Mouse (Mus musculus) megakaryocyte, adult 5-6 weeks (primary cell): ENCODE results near the gene H2afy. TPM values are rescaled to one million over a fixed set of nuclear protein-coding genes. Genes with fewer than 3 reads are reported as not detected.

Source experiments
- ATAC-seq: 2 replicates; pipeline ENCODE4 v1.8.0; 2016; ENCODE audit warnings: mild to moderate bottlenecking, inconsistent platforms; ENCODE audit not compliant: poor library complexity, severe bottlenecking
- total RNA-seq, 2 experiments: library from RNA; stranded (forward) in 1 of 2; stranded (reverse) in 1 of 2; fragments of 153-499, 151-499 nt in 1 of 2; fragments of 221-1000, 200-1000 nt in 1 of 2; gene quantifications; 2 replicates each; pipeline versions ENCODE4 v1.2.3 to v1.2.4; 2015 to 2017

The H2afy gene
- 304 and 326 TPM in 2 replicates for total RNA-seq (2015)
- 669 and 674 TPM in 2 replicates for total RNA-seq (2017)

- no peak for ATAC-seq
Measured at GRCm38 (mm10) chr13:56136200-56136599, at the start of gene H2afy. H2afy (minus strand) TSS chr13:56136361.

DNA sequence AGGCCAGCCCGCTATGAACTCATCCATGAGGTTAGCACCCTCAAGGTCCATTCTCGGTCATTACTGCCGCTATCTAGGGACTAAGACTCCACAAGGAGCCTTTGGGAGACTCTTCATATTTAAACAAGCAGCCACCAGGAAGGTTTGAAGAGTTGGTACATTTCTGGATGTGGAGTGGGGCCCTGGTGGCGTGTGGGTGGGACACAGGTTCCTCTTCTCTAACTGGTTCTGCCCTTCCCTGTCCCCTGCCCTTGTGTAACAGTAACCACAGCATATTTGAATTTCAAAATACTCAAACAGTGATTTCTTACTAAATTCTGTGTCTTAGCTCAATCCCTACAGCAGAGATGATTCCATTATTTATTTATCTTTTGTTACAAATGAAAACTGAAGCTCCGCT is 47.5 kb upstream of the H2afy start:
- peak; percentile 63 for ATAC-seq

- peak; percentile 60 for ATAC-seq
Measured at GRCm38 (mm10) chr13:56181424-56181823, 45.3 kb upstream of the H2afy start.

DNA sequence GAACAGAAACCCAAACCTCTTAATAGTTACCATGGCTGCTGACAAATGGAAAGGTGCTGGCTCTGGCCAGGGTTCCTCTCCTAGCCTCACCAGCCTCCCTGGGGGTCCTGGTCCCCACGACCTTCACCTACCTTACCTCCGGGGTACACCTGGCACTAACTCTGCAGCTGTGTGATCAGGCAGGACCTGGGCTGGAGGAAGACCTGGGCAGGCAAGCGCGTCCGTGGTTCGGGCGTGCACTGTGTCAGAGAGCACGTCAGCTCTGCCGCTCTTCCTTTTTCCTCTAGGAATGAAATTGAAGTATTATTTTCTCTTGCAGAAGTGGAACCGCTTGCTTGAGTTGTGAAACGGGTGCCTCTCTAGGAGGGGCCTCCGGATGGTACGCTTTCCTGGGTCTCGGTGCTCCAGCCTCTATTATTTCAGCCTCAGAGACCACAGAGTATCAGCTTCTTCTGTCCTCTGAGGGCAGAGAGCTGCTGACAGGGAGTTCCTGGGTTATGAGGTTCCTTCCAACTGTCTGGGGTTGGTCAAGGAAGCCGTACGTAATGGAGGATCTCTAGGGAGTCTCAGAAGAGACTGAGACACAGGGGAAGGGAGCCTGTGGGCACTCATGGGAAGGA is 42.4 kb upstream of the H2afy start, which contains the start of gene Tifab:
Tifab (minus strand) TSS at position 470 of the 620 bp plus-strand sequence.
- ATAC-seq: peak; percentile 65

DNA sequence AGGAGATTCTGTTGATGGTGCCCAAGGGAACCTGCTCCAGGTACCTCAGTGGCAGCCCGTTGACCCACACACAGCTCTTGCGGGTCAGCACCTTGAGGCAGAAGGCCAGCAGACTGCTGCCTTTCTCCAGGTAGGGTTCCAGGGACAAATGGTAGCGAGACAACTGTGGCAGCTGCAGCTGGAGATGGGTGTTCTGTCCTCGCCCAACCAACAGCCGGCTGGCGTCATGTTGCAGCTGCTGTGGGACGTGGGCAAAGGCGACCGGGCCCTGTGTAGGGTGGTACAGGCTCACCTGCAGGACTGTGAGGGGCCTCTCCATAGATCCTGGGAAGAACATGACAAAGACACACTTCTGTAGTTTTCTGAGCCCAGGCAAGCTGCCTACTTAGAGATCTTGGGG is 40.1 kb upstream of the H2afy start:
- ATAC-seq: no peak

DNA sequence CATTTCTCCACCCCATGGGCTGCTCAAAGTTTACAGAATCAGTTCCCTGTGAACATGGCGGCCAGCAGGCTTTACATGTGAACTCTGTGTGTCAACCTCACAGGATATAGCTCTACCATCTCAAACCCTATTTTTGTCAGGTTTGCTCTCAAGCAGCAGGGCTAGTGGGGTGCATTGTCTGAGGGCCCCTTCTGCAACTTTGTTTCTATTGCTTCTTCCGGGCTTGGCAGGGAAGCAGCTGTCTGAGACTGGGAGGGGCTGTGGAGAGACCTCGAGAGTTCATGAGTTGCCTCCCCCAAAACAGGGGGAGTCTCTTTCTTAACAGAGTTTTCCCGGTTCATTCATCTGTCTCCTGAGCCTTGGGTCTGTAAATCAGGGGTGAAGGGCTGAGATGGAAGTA is 39.7 kb upstream of the H2afy start:
- ATAC-seq: no peak

DNA sequence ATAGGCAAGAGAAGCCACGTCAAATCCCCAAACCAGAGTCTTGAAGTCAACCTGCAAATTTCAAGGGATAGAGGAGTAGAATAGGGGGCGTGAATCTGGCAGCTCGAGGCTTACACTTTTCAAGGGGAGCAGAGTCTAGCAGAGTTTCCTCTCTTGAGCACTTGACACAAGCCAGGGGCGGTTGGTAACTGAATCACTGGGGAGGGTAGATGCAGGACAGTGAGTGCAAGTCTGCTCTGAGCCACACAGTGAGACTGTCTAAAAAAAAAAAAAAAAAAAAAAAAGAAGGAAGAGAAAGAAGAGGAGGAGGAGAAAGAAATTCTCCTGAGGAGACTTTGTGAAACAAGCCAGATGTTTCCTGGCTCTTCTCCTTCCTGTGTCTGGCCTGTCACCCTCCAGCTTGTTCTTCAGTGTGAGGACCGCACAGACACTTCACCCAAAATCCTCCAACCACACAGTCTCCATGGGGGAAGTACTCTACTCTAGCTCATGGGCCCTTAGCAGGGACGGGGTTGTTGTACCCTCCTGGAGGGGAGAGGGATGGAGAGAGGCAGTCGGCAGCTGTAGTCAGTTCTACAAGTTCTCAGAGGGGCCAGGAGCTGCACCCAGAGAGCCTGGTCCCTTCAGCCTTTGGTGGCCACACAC is 36.9 kb upstream of the H2afy start:
- peak; percentile 64 for ATAC-seq

DNA sequence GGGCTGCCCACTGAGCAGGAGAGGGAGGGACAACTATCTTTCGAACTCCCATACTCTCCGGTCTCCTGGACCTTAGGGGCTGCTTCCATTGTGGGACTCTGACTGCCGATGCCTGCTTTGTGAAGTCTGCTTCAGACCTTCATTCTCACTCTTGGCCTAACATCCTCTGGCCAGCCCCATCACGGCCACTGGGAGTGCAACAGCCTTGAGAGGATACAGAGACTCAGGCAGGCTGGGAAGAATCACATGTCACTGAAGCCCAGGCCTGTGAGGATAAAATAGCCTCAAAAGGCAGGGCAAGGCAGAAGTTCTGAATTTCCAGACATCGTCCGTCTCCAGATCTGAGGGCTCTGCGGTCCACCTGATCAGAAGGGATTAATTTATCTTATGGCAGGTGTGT is 35.9 kb upstream of the H2afy start:
- no peak for ATAC-seq

- no peak for ATAC-seq
Measured at GRCm38 (mm10) chr13:56168403-56168781, 32.2 kb upstream of the H2afy start.

- peak; percentile 25; the same call in 1 of the 2 replicates for ATAC-seq
Measured at GRCm38 (mm10) chr13:56167446-56168402, 31.6 kb upstream of the H2afy start.

- ATAC-seq: peak; percentile 56
Measured at GRCm38 (mm10) chr13:56165561-56165960, 29.4 kb upstream of the H2afy start.

DNA sequence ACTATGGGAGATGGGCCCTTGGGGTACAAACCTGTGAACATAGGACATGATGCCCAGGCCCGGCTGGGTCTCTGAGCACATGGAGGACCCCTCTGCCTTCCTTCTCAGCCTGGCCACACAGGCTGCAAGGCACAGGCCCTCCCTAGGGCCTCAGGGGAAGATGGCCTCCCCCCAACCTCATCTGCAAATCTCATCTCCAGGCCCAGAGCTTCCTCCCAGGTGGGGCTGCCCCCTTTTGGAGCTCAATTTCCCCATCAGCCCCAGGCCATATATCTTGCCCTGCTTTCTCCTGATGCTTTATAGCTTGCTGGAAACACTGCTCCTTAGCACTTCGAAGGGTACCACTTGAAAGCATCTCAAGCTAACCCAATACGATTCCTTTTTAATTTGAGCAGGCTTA is 28.2 kb upstream of the H2afy start:
- no peak for ATAC-seq

- ATAC-seq: no peak
Measured at GRCm38 (mm10) chr13:56163751-56164150, 27.6 kb upstream of the H2afy start.

DNA sequence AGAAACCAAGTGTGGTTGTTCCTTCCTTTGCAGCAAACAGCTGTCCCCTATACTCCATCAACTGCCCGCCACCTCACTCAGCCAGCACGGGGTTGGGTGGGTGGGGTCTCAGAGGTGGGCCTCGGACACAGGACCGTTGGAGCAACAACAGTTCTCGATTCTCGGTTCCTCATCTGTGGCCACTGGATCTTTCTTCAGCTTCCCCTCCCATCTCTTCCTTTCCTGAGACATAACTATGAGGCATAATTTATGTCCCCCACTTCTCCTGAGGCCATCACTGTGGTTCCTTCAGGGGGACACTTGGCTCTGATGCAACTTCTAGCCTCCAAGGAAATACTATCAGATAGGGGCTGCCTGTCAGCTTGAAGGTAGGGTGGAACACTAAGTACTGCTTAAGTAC is 26.7 kb upstream of the H2afy start:
- ATAC-seq: peak; percentile 59

DNA sequence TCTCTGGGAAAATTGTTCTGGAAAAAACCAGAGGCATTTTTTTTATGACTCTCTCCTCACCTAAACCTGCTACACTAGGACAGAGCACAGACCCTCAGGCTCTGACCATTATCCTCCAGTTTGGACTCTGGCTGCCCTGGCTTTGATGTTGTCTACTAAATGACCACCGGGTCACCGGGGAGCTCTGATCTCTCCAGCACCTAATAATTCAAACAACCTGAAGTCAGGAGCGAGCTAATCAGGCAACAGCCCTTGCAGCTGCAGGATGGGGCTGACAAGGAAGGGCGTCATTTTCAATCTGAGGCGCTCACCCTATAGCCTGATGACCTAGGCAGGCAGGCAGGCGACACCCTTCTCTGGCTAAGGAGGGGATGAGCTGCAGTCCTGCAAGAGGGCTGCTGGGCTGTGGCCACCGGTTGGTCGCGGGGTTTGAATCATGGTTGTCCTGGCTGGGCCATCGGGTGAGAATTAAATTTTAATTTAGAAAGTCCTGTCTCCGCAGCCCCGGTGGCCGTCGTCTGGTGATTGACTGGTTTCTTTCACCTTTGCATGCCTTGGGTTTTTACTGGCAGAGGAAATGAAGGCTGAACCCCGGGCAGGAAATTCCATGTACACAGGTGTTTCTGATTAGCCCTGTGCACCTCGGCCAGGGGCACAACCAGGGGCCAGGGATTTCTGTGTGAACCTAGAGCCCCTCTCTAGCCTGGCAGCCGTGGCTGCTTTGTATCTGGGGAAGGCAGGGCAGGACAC is 23.6 kb upstream of the H2afy start:
- ATAC-seq: no peak

GRCm38 (mm10) chr13:56159016-56159601 is 22.9 kb upstream of the H2afy start:
- peak; percentile 61 for ATAC-seq

GRCm38 (mm10) chr13:56155671-56156070 is 19.5 kb upstream of the H2afy start:
- no peak for ATAC-seq

DNA sequence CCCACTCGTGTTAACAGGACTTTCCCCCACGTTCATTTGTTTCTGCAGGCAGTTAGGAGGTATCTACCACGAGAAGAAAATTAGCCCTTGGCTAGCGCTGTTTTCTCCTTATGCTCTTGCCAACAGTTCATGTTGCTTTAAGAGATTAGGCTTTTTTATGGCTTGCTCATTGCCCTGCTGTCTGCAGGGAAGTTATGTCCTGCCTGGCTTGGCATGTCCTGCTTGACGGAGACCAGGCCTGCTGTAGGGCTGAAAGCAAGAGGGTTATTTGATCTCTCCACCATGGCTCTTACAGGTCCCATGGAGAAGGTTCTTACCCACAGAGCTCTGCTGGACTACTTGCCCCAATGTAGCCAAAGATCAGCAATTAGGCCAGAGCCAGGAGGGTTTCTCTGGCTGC is 18.9 kb upstream of the H2afy start:
- no peak for ATAC-seq

DNA sequence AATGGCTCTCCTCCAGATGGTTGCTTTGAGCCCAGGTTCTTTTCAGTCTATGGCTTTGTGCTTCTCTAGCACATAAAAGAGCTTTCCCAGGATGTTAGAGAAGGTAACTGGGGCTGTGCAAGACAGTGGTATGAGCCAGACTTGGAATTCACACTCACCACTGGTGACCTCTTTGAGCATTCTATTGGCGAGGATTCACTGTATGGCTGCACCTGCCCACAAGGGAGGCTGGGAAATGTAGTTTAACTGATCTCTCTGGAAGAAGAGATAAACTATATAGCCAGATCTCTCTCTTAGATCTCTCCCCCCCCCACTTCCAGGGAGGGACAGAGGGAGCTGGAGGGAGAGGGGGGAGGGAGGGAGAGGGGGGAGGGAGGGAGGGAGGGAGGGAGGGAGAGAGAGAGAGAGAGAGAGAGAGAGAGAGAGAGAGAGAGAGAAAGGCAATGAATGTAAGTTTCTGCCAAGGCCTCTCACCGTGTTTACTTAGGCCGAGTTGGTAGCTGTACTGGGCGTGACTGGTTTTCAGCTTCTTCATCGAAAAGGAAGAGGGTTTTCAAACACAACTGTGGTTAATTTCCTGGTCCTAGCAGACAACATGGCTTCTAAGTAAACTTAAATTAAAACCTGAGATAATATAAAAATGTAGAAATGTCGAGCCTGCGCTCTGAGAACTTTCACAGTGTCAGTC is 16.8 kb upstream of the H2afy start:
- no peak for ATAC-seq
